Mouse (Mus musculus) regulatory T cell (primary cell): ENCODE data around the gene Dnajb3.

Experiments
- in situ Hi-C: fragments of 300-600 bp; cut with MboI, MseI; formaldehyde crosslinking; loops from one replicate; pipeline ENCODE4 v1.15.1; 2025; ENCODE audit warnings: high pct_unique_total_duplicates

Gene Dnajb3

GRCm38 (mm10) chr1:88205294-88205922 lies at the start of gene Dnajb3:
Gene Dnajb3 (minus strand): TSS chr1:88205782.
- in situ Hi-C loops: loop anchor here (5.0 to 10.0 kb wide), 2 partner anchors 111 to 633 kb away; partner anchors contain the start of genes Ngef and Ugt1a7c

DNA sequence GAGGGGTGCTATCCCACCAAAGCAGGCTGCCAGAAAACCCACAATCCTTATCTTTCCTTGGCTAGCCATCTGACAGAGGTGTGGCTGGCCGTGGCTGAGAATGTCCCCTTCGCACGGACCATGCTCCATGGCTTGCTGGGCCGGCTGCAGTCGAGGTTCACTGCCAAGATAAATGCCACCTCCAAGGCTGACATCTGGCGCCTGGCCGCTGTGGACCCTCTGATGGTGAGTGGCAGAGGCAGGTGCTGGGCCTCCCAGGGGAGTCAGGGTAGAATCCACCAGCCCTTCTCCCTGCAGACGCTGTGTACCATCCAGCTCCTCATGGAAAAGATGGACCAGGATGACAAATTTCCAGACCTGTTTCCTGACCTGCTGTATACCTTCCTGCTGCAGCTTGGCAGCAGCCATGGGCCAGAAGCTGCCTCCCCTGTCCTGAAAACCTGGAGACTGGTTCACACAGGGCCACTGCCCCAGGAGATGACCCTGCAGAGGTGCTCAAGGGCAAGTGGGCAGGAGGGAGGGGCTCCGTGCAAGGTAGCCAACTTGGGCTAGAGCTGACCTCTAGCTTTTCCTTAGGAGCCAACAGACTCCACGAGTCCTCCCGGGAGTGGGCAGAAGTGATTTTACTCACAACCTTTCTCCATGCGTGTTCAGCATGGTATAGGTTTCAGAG lies 49.3 kb upstream of the Dnajb3 start:
- in situ Hi-C loops: no loop called here

GRCm38 (mm10) chr1:88253540-88253939 lies 48.0 kb upstream of the Dnajb3 start:
- in situ Hi-C loops: no loop called here

DNA sequence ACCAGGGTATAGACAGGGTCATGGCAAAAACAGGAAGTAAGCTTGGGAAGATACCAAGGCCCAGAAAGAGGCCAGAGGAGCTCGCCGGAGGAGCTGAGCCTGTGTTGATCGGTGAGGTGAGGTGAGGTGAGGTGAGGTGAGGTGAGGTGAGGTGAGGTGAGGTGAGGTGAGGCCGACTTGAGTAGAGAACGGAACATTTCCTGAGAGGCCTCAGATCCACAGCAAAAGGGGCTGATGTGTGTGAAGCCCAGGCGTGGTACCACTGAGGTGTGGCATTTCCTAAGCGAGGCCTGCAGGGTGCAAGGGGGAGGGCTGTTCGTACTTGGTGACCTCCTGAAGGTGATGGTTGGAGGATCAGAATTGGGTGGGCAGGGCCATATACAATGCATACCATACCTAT lies 47.5 kb upstream of the Dnajb3 start:
- in situ Hi-C loops: no loop called here

DNA sequence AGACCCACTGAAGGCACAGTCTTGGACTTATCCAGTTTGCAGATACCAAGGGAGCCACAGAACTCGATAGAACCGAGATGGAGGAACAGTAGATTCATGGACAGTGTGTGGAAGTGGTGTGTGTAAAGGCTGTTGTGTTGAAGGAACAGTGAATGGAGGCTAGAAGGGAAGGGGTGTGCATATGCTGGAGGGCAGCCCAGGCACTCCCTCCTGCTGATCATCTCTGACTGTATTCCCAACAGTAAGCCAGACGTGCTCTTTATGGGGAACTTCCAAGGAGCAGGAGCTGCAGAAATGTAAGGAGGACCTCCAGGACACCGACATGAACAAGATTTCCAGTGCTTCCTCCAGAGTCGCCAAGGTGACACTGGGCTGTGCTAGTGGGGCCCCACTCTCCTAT lies 44.4 kb upstream of the Dnajb3 start:
- in situ Hi-C loops: no loop called here

GRCm38 (mm10) chr1:88249596-88249995 lies 44.0 kb upstream of the Dnajb3 start:
- in situ Hi-C loops: no loop called here

GRCm38 (mm10) chr1:88248658-88249057 lies 43.1 kb upstream of the Dnajb3 start:
- in situ Hi-C loops: no loop called here

- in situ Hi-C loops: no loop called here
These were observed 42.1 kb upstream of the Dnajb3 start for GRCm38 (mm10) chr1:88247660-88248059.

DNA sequence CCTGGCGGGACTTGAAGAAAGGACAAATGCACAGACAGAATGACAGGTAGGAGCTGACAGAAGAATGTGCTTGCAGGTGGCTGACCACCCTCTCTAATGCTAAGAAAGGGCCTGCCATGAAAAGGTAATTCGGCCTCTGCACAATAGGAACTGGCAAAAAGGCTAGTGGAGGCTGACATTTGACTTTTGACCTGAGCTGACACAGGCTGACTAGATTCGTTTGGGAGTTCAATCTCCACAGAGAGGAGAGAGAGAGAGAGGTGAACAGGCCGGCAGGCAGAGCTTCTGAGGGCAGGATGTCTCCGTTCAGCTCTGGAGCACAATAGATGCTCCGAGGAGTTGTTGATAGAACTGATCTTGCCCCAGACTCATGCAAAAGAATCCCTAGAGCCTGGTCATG lies 40.8 kb upstream of the Dnajb3 start:
- in situ Hi-C loops: no loop called here

DNA sequence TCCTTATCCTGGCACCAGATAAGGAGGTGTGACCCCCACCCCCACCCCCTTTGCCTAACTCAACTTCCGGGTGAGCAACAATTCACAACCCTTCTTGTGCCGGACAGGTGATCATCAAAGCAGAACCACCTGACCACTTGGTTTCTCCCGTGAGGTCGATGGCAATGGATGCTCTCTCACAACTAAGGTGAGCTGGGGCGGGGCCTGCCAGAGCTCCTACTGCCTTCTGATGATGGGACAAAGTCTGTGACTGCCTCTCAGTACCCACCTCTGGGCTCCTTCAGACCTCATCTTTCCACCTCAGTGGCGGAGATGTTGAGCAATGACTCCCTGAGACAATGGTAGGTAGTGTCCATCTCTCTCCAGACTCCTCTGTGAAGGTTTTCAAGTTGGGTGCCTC lies 40.3 kb upstream of the Dnajb3 start:
- in situ Hi-C loops: no loop called here

DNA sequence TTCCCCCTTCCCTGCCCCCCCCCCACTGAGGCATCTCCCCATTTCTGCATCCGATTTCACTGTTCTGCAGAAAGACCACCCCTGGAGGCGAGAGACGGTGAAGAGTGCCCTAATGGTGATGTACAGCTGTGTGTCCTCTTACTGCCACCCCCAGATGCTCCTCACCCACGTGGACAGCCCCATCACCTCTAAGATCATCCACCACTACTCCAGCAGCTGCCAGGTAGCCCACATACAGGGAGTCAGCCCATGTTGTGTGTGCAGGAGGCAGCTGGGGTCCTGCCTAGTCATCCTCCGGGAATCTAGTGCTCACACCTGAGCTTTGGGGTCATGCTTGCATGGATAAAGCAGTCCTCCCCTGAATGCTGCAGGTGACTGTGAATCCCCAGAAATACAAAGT lies 38.3 kb upstream of the Dnajb3 start:
- in situ Hi-C loops: no loop called here

- in situ Hi-C loops: no loop called here
These were observed 35.0 kb upstream of the Dnajb3 start for GRCm38 (mm10) chr1:88240579-88240978.

DNA sequence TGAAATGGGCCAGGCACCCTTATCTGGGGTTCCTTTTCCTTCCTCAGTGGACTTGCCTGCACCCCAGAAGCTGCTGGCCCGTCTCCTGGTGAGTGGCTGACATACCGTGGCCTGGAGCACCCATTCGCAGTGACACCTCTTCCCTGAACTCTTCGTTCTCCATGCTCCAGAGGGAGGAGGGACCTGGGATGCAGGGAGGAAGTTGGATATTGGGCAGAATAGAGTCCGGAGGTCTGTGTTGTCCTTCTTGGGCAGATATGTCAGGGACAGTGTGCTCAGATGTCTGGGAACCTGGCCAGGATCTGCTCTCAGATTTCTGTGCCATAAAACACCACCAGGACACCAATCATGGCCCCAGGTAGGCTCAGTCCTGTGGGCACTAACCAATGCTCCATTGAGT lies 34.5 kb upstream of the Dnajb3 start:
- in situ Hi-C loops: no loop called here

DNA sequence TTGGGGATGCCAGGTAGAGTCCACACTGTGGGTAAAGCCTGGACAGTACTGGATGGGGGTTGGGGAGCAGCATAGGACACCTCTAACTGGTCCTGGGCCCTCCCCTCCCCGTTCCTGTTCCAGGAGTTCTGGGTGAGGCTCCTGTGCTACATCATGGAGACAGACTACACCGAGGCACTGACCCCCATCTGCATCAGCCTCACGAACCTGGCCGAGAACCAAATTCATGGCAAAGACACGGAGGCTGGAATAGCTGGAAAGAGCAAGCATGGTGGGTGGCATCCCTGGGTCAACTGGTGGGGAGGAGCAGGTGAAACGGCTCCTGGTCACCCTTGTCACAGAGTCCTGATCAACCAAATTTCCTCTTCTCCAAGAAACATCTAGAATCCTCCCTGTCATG lies 33.2 kb upstream of the Dnajb3 start:
- in situ Hi-C loops: no loop called here

GRCm38 (mm10) chr1:88237311-88237710 lies 31.7 kb upstream of the Dnajb3 start:
- in situ Hi-C loops: no loop called here

DNA sequence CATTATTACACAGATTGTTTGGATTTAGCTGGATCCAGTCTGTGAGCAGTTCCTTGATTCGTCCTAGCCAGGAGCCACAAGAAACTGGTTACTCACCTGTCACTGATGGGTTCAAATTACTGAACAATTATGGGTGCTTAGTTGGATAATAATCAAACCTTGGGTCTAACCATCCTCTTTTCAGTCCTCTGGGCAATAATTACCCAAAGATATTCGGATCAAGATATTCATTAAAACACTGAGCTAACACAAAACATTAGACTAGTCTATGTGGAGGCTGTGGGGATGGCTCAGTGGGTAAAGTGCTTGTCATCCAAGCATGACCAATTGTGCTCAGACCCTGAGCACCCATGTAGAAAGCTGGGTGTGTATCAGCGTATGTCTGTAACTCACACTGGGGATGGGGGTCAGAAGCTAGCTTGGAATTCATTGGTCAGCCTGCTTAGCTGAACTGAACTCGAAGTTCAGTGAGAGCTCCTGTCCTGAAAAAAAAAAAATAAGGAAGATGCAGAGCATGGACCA lies 30.4 kb upstream of the Dnajb3 start:
- in situ Hi-C loops: no loop called here

- in situ Hi-C loops: no loop called here
These were observed 29.7 kb upstream of the Dnajb3 start for GRCm38 (mm10) chr1:88235046-88235893.

GRCm38 (mm10) chr1:88234646-88235045 lies 29.1 kb upstream of the Dnajb3 start:
- in situ Hi-C loops: no loop called here

GRCm38 (mm10) chr1:88234248-88234610 lies 28.6 kb upstream of the Dnajb3 start:
- in situ Hi-C loops: no loop called here

DNA sequence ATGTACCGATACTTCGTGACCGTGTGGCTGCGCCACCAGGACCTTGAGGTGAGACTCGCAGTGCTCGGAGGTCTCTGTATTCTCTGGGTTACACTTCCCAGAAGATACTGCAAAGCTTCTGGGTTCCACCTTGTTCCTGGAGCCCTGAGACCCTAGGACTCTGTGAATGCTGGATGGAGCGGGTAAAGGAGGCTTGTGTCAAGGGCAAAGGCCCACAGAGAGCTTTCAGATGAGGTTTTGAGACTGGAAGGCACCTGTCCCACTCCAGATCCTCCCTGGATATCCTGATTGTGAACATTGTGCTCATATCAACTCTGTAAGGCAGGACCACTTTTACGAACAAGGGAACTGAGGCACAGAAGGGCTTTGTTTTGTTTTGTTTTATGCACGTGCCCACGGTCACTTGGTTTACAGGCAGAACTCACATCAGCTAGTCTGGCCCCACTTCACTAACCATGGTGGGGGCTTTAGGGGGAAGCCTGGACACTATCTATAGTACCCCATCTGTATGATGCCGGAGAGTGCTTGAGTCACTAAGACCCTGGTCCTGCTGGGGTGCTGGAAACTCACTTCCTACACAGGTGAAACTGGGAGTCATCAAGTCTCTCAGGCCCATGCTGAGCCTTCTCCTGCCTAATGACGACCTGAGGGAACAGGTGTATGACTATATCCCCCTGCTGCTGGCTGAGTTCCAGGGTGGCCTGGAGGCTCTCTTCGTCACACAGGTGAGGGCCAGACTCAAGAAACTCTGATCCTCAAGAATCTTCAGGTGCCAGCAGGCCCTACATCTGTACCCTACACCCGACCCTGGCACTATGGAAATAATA lies 28.1 kb upstream of the Dnajb3 start:
- in situ Hi-C loops: no loop called here

DNA sequence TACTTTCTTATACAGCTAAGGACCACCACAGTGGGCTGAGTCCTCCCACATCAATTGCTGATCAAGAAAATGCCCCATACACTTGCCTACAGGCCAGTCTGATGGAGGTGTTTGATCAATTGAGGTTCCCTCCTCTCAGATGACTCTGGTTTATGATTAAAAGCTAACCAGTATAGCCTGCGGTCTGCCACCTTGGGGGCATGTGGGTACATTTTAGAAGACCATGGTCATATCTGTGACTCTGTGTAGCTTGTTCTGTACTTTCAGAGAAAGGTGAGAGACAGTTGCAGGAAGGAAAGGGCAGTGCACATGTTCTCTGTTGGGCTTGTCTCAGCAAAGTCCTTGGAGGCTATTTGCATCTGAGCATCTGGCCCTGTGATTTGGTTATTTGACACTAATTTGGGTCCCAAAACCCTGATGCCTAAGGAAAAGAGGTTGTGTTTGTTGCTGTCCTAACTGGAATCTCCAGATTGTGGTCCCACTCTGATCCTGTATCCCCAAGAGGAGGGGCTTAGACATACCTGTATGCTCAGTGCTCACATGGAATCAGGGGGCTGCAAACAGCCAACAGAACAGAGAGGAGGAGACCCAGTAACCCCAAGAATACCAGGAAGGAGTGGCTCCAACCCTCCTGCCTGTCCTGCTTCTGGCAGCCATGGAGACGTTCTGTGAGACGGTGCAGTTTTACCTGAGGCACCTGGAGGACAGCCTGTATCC lies 27.2 kb upstream of the Dnajb3 start:
- in situ Hi-C loops: no loop called here
